ENCODE assay signal across 10 mouse cellular contexts in genomic region chr2:91931328-91932159, GRCm38 (mm10). TPM values are rescaled to one million over a fixed set of nuclear protein-coding genes. Genes with fewer than 3 reads are reported as not detected.
DNase-seq lines count a peak whose midpoint lies in the region; ATAC-seq and TF ChIP-seq lines count a peak whose summit lies in the region.
"Had no signal": no experiment of that assay in that cellular context is flagged by ENCODE, and none has a peak within 500 bp of the region (broad histone marks: within the 10 kb centered on the region; RNA-seq: fewer than 3 reads in every experiment).

No protein-coding gene starts in this region.

- H3K4me1 ChIP-seq in heart, adult 2 months (ENCODE audit: control insufficient read depth, insufficient read depth, low read length) = no peaks in the 10 kb centered on the region
- peaks cover 14% of the 10 kb centered on the region for H3K4me1 ChIP-seq in embryonic facial prominence, embryonic 14.5 days (ENCODE audit: control insufficient read depth, insufficient read depth, low read length)

- H3K79me2 ChIP-seq in heart, adult 2 months (replicated peaks; ENCODE audit: control insufficient read depth, insufficient read depth, low read length) = no peaks in the 10 kb centered on the region

- 29% methylated on average over 49 of the region's 50 CpGs for WGBS in heart, adult 2 months
- under 1% methylated on average over 32 of the region's 50 CpGs for WGBS in embryonic facial prominence, embryonic 14.5 days

- no peak overlapping the region for H3K27ac ChIP-seq in heart, adult 2 months
- peak overlapping the region; percentile 98 for H3K27ac ChIP-seq in embryonic facial prominence, embryonic 14.5 days (replicated peaks; ENCODE audit: low read depth, low read length)

- H3K27me3 ChIP-seq in heart, adult 2 months (ENCODE audit: control insufficient read depth, insufficient read depth, low read length) = no peaks in the 10 kb centered on the region
- no peaks in the 10 kb centered on the region for H3K27me3 ChIP-seq in embryonic facial prominence, embryonic 14.5 days (replicated peaks; ENCODE audit: control insufficient read depth, insufficient read depth, low read length)
- H3K27me3 ChIP-seq: CH12.LX had no signal

- H3K9me3 ChIP-seq in embryonic facial prominence, embryonic 14.5 days (ENCODE audit: control insufficient read depth, low read length) = no peaks in the 10 kb centered on the region

- TF ChIP-seq EP300 in heart, adult 2 months (IDR thresholded peaks at IDR 0.05; ENCODE audit: insufficient read depth, low read depth, low read length) = no peak

- peak; percentile 82 for ATAC-seq in embryonic facial prominence, embryonic 14.5 days (ENCODE audit: low read depth)
- ATAC-seq in inflammation-experienced regulatory T-cells, adult 6 months = peak; percentile 15

- peak overlapping the region; percentile 29; the same call in 1 of the 2 replicates for H3K4me3 ChIP-seq in heart, adult 2 months
- H3K4me3 ChIP-seq in embryonic facial prominence, embryonic 14.5 days (ENCODE audit: low read depth, low read length) = peak overlapping the region; percentile 71

- no peaks in the 10 kb centered on the region for H3K36me3 ChIP-seq in heart, adult 2 months (ENCODE audit: control insufficient read depth, insufficient read depth, low read length)
- peaks cover 40% of the 10 kb centered on the region for H3K36me3 ChIP-seq in embryonic facial prominence, embryonic 14.5 days (ENCODE audit: control insufficient read depth, insufficient read depth, low read length)

- TF ChIP-seq CTCF in heart, adult 2 months (IDR thresholded peaks at IDR 0.05) = no peak

- intact Hi-C loops in heart, adult 2 months (cut with DNase I) = no loop called here
- intact Hi-C loops in heart, postnatal 36 days (cut with DNase I) = no loop called here
- intact Hi-C loops in left cerebral cortex, postnatal 14 days (cut with DNase I) = loop anchor here (5.0 kb wide), 1 partner anchor 41 kb away; no protein-coding TSS in a partner anchor

- no peak for TF ChIP-seq POLR2A in heart, adult 2 months (IDR thresholded peaks at IDR 0.05; ENCODE audit: insufficient read depth, low read depth, low read length)

- peak overlapping the region; percentile 62 for H3K9ac ChIP-seq in heart, adult 2 months (ENCODE audit: low read depth, low read length)
- peak overlapping the region; percentile 97 for H3K9ac ChIP-seq in embryonic facial prominence, embryonic 14.5 days (ENCODE audit: low read depth, low read length)

- H3K4me2 ChIP-seq in embryonic facial prominence, embryonic 14.5 days (ENCODE audit: low read depth, low read length) = peak overlapping the region; percentile 58

- DNase-seq in heart, adult 2 months = peak; percentile 21 to 38
- DNase-seq in heart, postnatal 36 days = no peak
- peak; percentile 63 for DNase-seq in Muller cell, postnatal 12 days (ENCODE audit: inconsistent ontology term)
- peak; percentile 92 for DNase-seq in embryonic facial prominence, embryonic 14.5 days (ENCODE audit: low spot score)
- DNase-seq in mesoderm, embryonic 11.5 days (ENCODE audit: low read depth, low spot score) = peak; percentile 90
- no peak for DNase-seq in MN1 (ENCODE audit: low spot score)
- no peak for DNase-seq in left cerebral cortex, postnatal 14 days (ENCODE audit: low spot score in 2 of 2)

RNA-seq across cellular contexts. Expression of gene Mdk, which starts 0.6 kb away (rescaled TPM):
- 1 to 10 TPM; 2.5 to 2.8 TPM for total RNA-seq in heart, adult 2 months (2021)
- polyA plus RNA-seq in heart, adult 2 months (2012; rRNA removed) = 4.1 and 5.4 TPM in 2 replicates
- total RNA-seq in heart, postnatal 36 days (2021) = 1 to 10 TPM; 2.4 to 3.9 TPM
- 700 and 828 TPM in 2 replicates for polyA plus RNA-seq in embryonic facial prominence, embryonic 14.5 days (2014; fragmentation: Nextera tagmentation; extraction: Ambion mirVana)
- polyA plus RNA-seq in inflammation-experienced regulatory T-cells, adult 6 months (2017; shearing (Covaris generic)) = 1 to 10 TPM; 1.5 to 2.2 (median 1.5) TPM
- total RNA-seq in left cerebral cortex, postnatal 14 days (2021) = 10 to 100 TPM; 24.9 to 26.3 TPM

RNA-seq across cellular contexts. Expression of gene Chrm4, which starts 4.5 kb away (rescaled TPM):
- total RNA-seq in heart, adult 2 months (2021) = not detected
- 0.14 and 0.29 TPM in 2 replicates for polyA plus RNA-seq in heart, adult 2 months (2012; rRNA removed)
- total RNA-seq in heart, postnatal 36 days (2021) = not detected
- 0.31 and 0.47 TPM in 2 replicates for polyA plus RNA-seq in embryonic facial prominence, embryonic 14.5 days (2014; fragmentation: Nextera tagmentation; extraction: Ambion mirVana)
- polyA plus RNA-seq in inflammation-experienced regulatory T-cells, adult 6 months (2017; shearing (Covaris generic)) = 1 to 10 TPM in 1 of 3 experiments, under 1 TPM in 1, not detected in 1; 0.23 to 1.9 TPM
- total RNA-seq in left cerebral cortex, postnatal 14 days (2021) = 10 to 100 TPM; 37.3 to 42.0 TPM

RNA-seq across cellular contexts. Expression of gene Gm9821, which starts 14.0 kb away (rescaled TPM):
- total RNA-seq in heart, adult 2 months (2021) = not detected
- polyA plus RNA-seq in heart, adult 2 months (2012; rRNA removed) = not detected in 2 replicates
- total RNA-seq in heart, postnatal 36 days (2021) = not detected
- polyA plus RNA-seq in embryonic facial prominence, embryonic 14.5 days (2014; fragmentation: Nextera tagmentation; extraction: Ambion mirVana) = 0.70 and 0.76 TPM in 2 replicates
- 1 to 10 TPM in 1 of 3 experiments, under 1 TPM in 2; 0.78 to 1.8 (median 0.83) TPM for polyA plus RNA-seq in inflammation-experienced regulatory T-cells, adult 6 months (2017; shearing (Covaris generic))
- total RNA-seq in left cerebral cortex, postnatal 14 days (2021) = not detected
- polyA plus RNA-seq: large intestine, adult 2 months had no signal

RNA-seq across cellular contexts. Expression of gene Dgkz, which starts 44.1 kb away (rescaled TPM):
- total RNA-seq in heart, adult 2 months (2021) = 10 to 100 TPM; 35.5 to 37.5 TPM
- 102 and 118 TPM in 2 replicates for polyA plus RNA-seq in heart, adult 2 months (2012; rRNA removed)
- 10 to 100 TPM; 48.4 to 51.2 TPM for total RNA-seq in heart, postnatal 36 days (2021)
- polyA plus RNA-seq in embryonic facial prominence, embryonic 14.5 days (2014; fragmentation: Nextera tagmentation; extraction: Ambion mirVana) = 44.9 and 47.4 TPM in 2 replicates
- 100 to 1,000 TPM in 2 of 3 experiments, 10 to 100 TPM in 1; 89.4 to 181 (median 130) TPM for polyA plus RNA-seq in inflammation-experienced regulatory T-cells, adult 6 months (2017; shearing (Covaris generic))
- total RNA-seq in left cerebral cortex, postnatal 14 days (2021) = 100 to 1,000 TPM; 342 to 377 TPM

Comparison
In these comparisons a context has a peak if more than half of its experiments do, and no peak if none do; other contexts are left out.
1. DNase-seq: peak in heart, adult 2 months (2 of 2), Muller cell, postnatal 12 days (single experiment), embryonic facial prominence, embryonic 14.5 days (single experiment) and mesoderm, embryonic 11.5 days (single experiment); none in heart, postnatal 36 days (0 of 2), MN1 (single experiment) and left cerebral cortex, postnatal 14 days (0 of 2).
2. RNA of gene Mdk, which starts 0.6 kb away (total RNA-seq): 24.9 to 26.3 TPM in left cerebral cortex, postnatal 14 days; 2.4 to 3.9 TPM in heart, postnatal 36 days and 2.5 to 2.8 TPM in heart, adult 2 months; every median in the first group is over 4 times any median in the second.
3. RNA of gene Chrm4, which starts 4.5 kb away (total RNA-seq): 37.3 to 42.0 TPM in left cerebral cortex, postnatal 14 days; not detected in heart, adult 2 months and not detected in heart, postnatal 36 days; every median in the first group is over 10 times any median in the second.